Mouse (Mus musculus) E14TG2a.4 (cell line): Measurements from ENCODE around the gene Huwe1.

Experiments used
- CTCF ChIP-seq: conservative IDR thresholded peaks from 2 replicates; pipeline ENCODE4 v1.5.1; 2014; ENCODE audit warnings: low read length
- NANOG ChIP-seq: IDR thresholded peaks from 2 replicates; pipeline ENCODE4 v1.6.1; 2014; ENCODE audit warnings: borderline replicate concordance, low read length, mixed read lengths
- POU5F1 ChIP-seq: IDR thresholded peaks from 2 replicates; pipeline ENCODE4 v1.6.1; 2014; ENCODE audit warnings: low read length, borderline replicate concordance

GRCm38 (mm10) chrX:151938852-151939251, 138.2 kb downstream of the Huwe1 start:
- TF ChIP-seq CTCF (no peak), POU5F1 (no peak), NANOG (no peak)
